Mouse (Mus musculus): ENCODE data around the gene Dcaf17. TPM values are rescaled to one million over a fixed set of nuclear protein-coding genes. Genes with fewer than 3 reads are reported as not detected.

The Dcaf17 gene
- polyA plus RNA-seq (2015; fragmentation: Nextera tagmentation; extraction: Ambion mirVana): 32.0 and 33.0 TPM in 2 replicates

GRCm38 (mm10) chr2:71055300-71056114, at the start of gene Dcaf17, which contains the start of gene Mettl8:
Gene Dcaf17 (plus strand): TSS chr2:71055328.
Gene Mettl8 (minus strand): TSS chr2:71055583.
- WGBS: under 1% methylated on average over 50 of the region's 57 CpGs
- no peaks in the 10 kb centered on the region for H3K9me3 ChIP-seq (ENCODE audit: control insufficient read depth, low read length)

GRCm38 (mm10) chr2:71011816-71012215, 43.3 kb upstream of the Dcaf17 start:
- Histone ChIP-seq H3K36me3 (ENCODE audit: control insufficient read depth, insufficient read depth, low read length) (no peaks in the 10 kb centered on the region), H3K4me3 (ENCODE audit: low read length) (no peak overlapping the region), H3K27ac (ENCODE audit: low read depth, low read length) (no peak overlapping the region), H3K9ac (ENCODE audit: low read depth, low read length) (no peak overlapping the region), H3K9me3 (ENCODE audit: control insufficient read depth, low read length) (no peaks in the 10 kb centered on the region), H3K4me1 (ENCODE audit: control insufficient read depth, insufficient read depth, low read depth, low read length) (no peaks in the 10 kb centered on the region), H3K4me2 (ENCODE audit: low read length) (no peak overlapping the region), H3K27me3 (replicated peaks; ENCODE audit: control insufficient read depth, insufficient read depth, low read length) (no peaks in the 10 kb centered on the region)
- 97% methylated on average over 1 of the region's 1 CpGs for WGBS
- no peak for ATAC-seq

More at GRCm38 (mm10) chr2:71055300-71056114, at the start of gene Dcaf17, which contains the start of gene Mettl8:
- Histone ChIP-seq H3K27ac (ENCODE audit: low read depth, low read length) (peak within 1 kb of the TSS; percentile 97), H3K4me2 (ENCODE audit: low read length) (peak within 1 kb of the TSS; percentile 74), H3K9ac (ENCODE audit: low read depth, low read length) (peak within 1 kb of the TSS; percentile 95), H3K4me1 (ENCODE audit: control insufficient read depth, insufficient read depth, low read depth, low read length) (peaks cover 6% of the 10 kb centered on the region; the same call in 1 of the 2 replicates), H3K4me3 (ENCODE audit: low read length) (peak within 1 kb of the TSS; percentile 89), H3K27me3 (replicated peaks; ENCODE audit: control insufficient read depth, insufficient read depth, low read length) (no peaks in the 10 kb centered on the region), H3K36me3 (ENCODE audit: control insufficient read depth, insufficient read depth, low read length) (0 out of 2 replicates have a peak, but pooled peaks cover 2% of the 10 kb centered on the region)
- ATAC-seq: peak; percentile 99

- Histone ChIP-seq H3K4me1 (ENCODE audit: control insufficient read depth, insufficient read depth, low read depth, low read length) (no peaks in the 10 kb centered on the region), H3K36me3 (ENCODE audit: control insufficient read depth, insufficient read depth, low read length) (no peaks in the 10 kb centered on the region), H3K27ac (ENCODE audit: low read depth, low read length) (no peak overlapping the region), H3K9me3 (ENCODE audit: control insufficient read depth, low read length) (no peaks in the 10 kb centered on the region), H3K9ac (ENCODE audit: low read depth, low read length) (no peak overlapping the region), H3K27me3 (replicated peaks; ENCODE audit: control insufficient read depth, insufficient read depth, low read length) (no peaks in the 10 kb centered on the region), H3K4me3 (ENCODE audit: low read length) (no peak overlapping the region), H3K4me2 (ENCODE audit: low read length) (no peak overlapping the region)
- no peak for ATAC-seq
- WGBS: 96% methylated on average over 7 of the region's 7 CpGs
These were observed 41.6 kb upstream of the Dcaf17 start for GRCm38 (mm10) chr2:71013521-71013920.

- peak; percentile 60; the same call in 1 of the 2 replicates for ATAC-seq
- no peaks in the 10 kb centered on the region for H3K36me3 ChIP-seq (ENCODE audit: control insufficient read depth, insufficient read depth, low read length)
- no peak overlapping the region; the same call in 1 of the 2 replicates for H3K4me2 ChIP-seq (ENCODE audit: low read length)
- H3K4me1 ChIP-seq (ENCODE audit: control insufficient read depth, insufficient read depth, low read depth, low read length): no peaks in the 10 kb centered on the region
- no peaks in the 10 kb centered on the region for H3K27me3 ChIP-seq (replicated peaks; ENCODE audit: control insufficient read depth, insufficient read depth, low read length)
- no peak overlapping the region for H3K9ac ChIP-seq (ENCODE audit: low read depth, low read length)
- WGBS: 45% methylated on average over 9 of the region's 9 CpGs
- H3K27ac ChIP-seq (ENCODE audit: low read depth, low read length): no peak overlapping the region
- H3K9me3 ChIP-seq (ENCODE audit: control insufficient read depth, low read length): no peaks in the 10 kb centered on the region
- H3K4me3 ChIP-seq (ENCODE audit: low read length): no peak overlapping the region
These were observed 35.9 kb upstream of the Dcaf17 start for GRCm38 (mm10) chr2:71019277-71019676.

- H3K4me1 ChIP-seq (ENCODE audit: control insufficient read depth, insufficient read depth, low read depth, low read length): no peaks in the 10 kb centered on the region
- H3K4me2 ChIP-seq (ENCODE audit: low read length): no peak overlapping the region
- no peak overlapping the region for H3K27ac ChIP-seq (ENCODE audit: low read depth, low read length)
- no peaks in the 10 kb centered on the region for H3K36me3 ChIP-seq (ENCODE audit: control insufficient read depth, insufficient read depth, low read length)
- H3K27me3 ChIP-seq (replicated peaks; ENCODE audit: control insufficient read depth, insufficient read depth, low read length): no peaks in the 10 kb centered on the region
- H3K4me3 ChIP-seq (ENCODE audit: low read length): no peak overlapping the region
- no peak overlapping the region for H3K9ac ChIP-seq (ENCODE audit: low read depth, low read length)
- ATAC-seq: no peak
- no peaks in the 10 kb centered on the region for H3K9me3 ChIP-seq (ENCODE audit: control insufficient read depth, low read length)
- 55% methylated on average over 8 of the region's 8 CpGs for WGBS
These were observed 35.3 kb upstream of the Dcaf17 start for GRCm38 (mm10) chr2:71019704-71020375.

GRCm38 (mm10) chr2:71020674-71021073, 34.5 kb upstream of the Dcaf17 start:
- Histone ChIP-seq H3K4me2 (ENCODE audit: low read length) (no peak overlapping the region), H3K9me3 (ENCODE audit: control insufficient read depth, low read length) (no peaks in the 10 kb centered on the region), H3K36me3 (ENCODE audit: control insufficient read depth, insufficient read depth, low read length) (no peaks in the 10 kb centered on the region), H3K27ac (ENCODE audit: low read depth, low read length) (no peak overlapping the region), H3K27me3 (replicated peaks; ENCODE audit: control insufficient read depth, insufficient read depth, low read length) (no peaks in the 10 kb centered on the region), H3K4me3 (ENCODE audit: low read length) (no peak overlapping the region), H3K4me1 (ENCODE audit: control insufficient read depth, insufficient read depth, low read depth, low read length) (no peaks in the 10 kb centered on the region), H3K9ac (ENCODE audit: low read depth, low read length) (no peak overlapping the region)
- no peak for ATAC-seq
- 81% methylated on average over 8 of the region's 8 CpGs for WGBS

- no peak overlapping the region for H3K27ac ChIP-seq (ENCODE audit: low read depth, low read length)
- H3K36me3 ChIP-seq (ENCODE audit: control insufficient read depth, insufficient read depth, low read length): no peaks in the 10 kb centered on the region
- H3K4me2 ChIP-seq (ENCODE audit: low read length): no peak overlapping the region
- ATAC-seq: no peak
- 96% methylated on average over 6 of the region's 6 CpGs for WGBS
- H3K4me3 ChIP-seq (ENCODE audit: low read length): no peak overlapping the region
- H3K9ac ChIP-seq (ENCODE audit: low read depth, low read length): no peak overlapping the region
- H3K27me3 ChIP-seq (replicated peaks; ENCODE audit: control insufficient read depth, insufficient read depth, low read length): no peaks in the 10 kb centered on the region
- no peaks in the 10 kb centered on the region for H3K9me3 ChIP-seq (ENCODE audit: control insufficient read depth, low read length)
- no peaks in the 10 kb centered on the region for H3K4me1 ChIP-seq (ENCODE audit: control insufficient read depth, insufficient read depth, low read depth, low read length)
These were observed 32.1 kb upstream of the Dcaf17 start for GRCm38 (mm10) chr2:71022991-71023390.

GRCm38 (mm10) chr2:71023986-71024385, 31.1 kb upstream of the Dcaf17 start:
- H3K9me3 ChIP-seq (ENCODE audit: control insufficient read depth, low read length): no peaks in the 10 kb centered on the region
- H3K27ac ChIP-seq (ENCODE audit: low read depth, low read length): no peak overlapping the region
- H3K4me2 ChIP-seq (ENCODE audit: low read length): no peak overlapping the region
- H3K4me3 ChIP-seq (ENCODE audit: low read length): no peak overlapping the region
- no peak for ATAC-seq
- WGBS: 94% methylated on average over 6 of the region's 6 CpGs
- H3K36me3 ChIP-seq (ENCODE audit: control insufficient read depth, insufficient read depth, low read length): no peaks in the 10 kb centered on the region
- no peak overlapping the region for H3K9ac ChIP-seq (ENCODE audit: low read depth, low read length)
- no peaks in the 10 kb centered on the region for H3K27me3 ChIP-seq (replicated peaks; ENCODE audit: control insufficient read depth, insufficient read depth, low read length)
- H3K4me1 ChIP-seq (ENCODE audit: control insufficient read depth, insufficient read depth, low read depth, low read length): no peaks in the 10 kb centered on the region
